Mouse (Mus musculus): ENCODE measurements around the gene Ifngr1.

DNA sequence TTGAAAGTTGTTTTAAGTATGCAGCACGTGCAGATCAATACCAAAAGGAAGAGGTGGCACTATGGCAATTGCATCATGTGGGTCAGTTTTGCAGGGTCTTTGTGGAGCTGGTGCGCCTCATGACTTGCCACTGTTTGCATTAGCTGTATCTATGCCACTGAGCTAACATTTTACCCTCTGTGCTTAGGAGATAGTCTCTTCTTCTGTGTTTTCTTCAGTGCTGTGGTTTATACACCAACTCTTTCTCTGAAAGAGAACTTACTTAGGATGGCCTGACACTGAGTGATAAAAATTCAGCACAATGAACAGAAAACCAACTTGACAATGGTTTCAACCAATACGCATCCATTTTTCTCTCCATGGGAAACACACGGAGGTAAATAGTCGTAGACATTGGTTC is 5.9 kb upstream of the Ifngr1 start:
- TF ChIP-seq CTCF (IDR thresholded peaks at IDR 0.05; ENCODE audit: low read depth, low read length), result no peak
- TF ChIP-seq POLR2A (IDR thresholded peaks at IDR 0.05; ENCODE audit: insufficient read depth, low read length), result no peak

Measured in ES-Bruce4 (cell line).